Mouse (Mus musculus): Measurements from ENCODE around the gene Il4. TPM values are rescaled to one million over a fixed set of nuclear protein-coding genes. Genes with fewer than 3 reads are reported as not detected.

Gene Il4
- polyA plus RNA-seq, 1 experiment from 2014 or later = 0.53 TPM

DNA sequence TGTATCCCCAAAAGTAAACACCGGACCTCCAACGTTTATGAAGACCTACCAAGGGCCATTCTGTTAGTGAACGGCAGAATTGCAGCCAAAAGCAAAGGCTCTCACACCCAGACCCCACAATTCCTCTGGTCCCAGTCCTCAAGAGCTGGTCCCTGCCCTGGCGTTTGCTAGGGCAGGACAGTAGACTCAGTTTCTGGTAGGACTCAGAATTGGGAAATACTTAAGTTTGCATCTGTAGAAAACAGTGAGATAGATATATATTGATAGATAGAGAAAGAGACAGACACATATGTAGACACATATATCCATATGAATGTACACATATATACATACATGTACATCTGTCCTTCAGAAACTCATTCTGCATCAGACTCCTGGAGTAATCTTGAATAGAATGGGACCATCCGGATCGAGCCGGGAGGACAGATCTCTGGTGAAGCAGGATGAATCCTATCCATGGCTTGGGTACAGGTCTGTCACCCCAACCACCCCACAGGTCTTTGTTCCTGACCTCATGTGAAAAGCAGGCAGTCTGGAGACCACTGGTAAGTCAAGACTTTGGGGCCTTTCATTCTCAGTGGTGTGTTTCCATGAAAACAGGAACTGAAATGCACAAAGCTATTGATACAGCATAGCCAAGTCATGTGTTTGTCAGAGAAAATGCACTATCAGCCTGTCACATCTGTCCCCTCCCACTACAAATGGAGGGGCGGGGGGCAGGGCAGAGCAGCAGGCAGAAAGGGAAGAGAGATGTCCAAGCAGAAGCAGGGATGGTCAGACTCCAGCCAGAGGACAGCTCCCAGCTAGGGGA is 1.5 kb downstream of the Il4 start:
- Histone ChIP-seq H3K4me3 (ENCODE audit: inconsistent target) (no peak overlapping the region), H3K79me2 (ENCODE audit: inconsistent target) (no peaks in the 10 kb centered on the region), H3K36me3 (ENCODE audit: inconsistent target) (no peaks in the 10 kb centered on the region), H3K27ac (no peak overlapping the region)
- WGBS (ENCODE audit: missing documents) = 62% methylated on average over 8 of the region's 8 CpGs

DNA sequence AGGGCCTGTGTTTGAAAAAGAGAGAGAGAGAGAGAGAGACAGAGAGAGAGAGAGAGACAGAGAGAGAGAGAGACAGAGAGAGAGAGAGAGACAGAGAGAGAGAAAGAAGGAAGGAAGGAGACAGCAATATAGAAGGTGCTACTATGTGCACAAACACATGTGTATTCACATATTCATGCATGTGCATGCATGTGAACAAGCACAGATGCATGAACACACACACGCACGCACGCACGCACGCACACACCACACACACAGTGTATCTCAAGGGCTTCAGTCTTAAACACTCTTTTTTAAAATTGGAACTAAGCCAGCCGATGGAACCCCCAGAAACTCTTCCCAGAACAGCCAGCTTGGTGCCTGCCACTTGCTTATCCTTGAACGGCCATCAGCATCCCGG is 2.9 kb downstream of the Il4 start:
- WGBS (ENCODE audit: missing documents) = 95% methylated on average over 8 of the region's 8 CpGs
- no peaks in the 10 kb centered on the region for H3K36me3 ChIP-seq (ENCODE audit: inconsistent target)
- H3K4me3 ChIP-seq (ENCODE audit: inconsistent target) = no peak overlapping the region
- H3K79me2 ChIP-seq (ENCODE audit: inconsistent target) = no peaks in the 10 kb centered on the region
- H3K27ac ChIP-seq = no peak overlapping the region

DNA sequence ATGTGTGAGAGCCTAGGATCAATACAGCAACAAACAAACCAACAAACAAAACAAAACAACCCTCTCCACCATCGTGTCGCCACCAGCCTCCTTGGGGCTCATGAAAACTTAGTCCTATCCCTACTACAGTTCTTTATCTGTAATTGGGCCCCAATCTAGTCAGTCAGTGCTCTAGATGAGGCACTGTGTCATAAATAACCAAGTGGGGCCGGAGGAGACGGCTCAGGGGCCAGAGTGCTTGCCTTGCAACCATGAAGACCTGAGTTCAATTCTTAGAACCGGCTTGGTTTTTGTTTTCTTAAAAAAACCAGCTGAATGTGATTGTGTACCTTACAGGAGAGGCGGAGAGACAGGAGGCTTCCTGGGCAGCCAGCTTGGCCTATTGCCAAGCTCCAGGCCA is 3.3 kb downstream of the Il4 start:
- no peak overlapping the region for H3K4me3 ChIP-seq (ENCODE audit: inconsistent target)
- no peaks in the 10 kb centered on the region for H3K79me2 ChIP-seq (ENCODE audit: inconsistent target)
- H3K36me3 ChIP-seq (ENCODE audit: inconsistent target) = no peaks in the 10 kb centered on the region
- H3K27ac ChIP-seq = no peak overlapping the region
- 83% methylated on average over 6 of the region's 6 CpGs for WGBS (ENCODE audit: missing documents)

DNA sequence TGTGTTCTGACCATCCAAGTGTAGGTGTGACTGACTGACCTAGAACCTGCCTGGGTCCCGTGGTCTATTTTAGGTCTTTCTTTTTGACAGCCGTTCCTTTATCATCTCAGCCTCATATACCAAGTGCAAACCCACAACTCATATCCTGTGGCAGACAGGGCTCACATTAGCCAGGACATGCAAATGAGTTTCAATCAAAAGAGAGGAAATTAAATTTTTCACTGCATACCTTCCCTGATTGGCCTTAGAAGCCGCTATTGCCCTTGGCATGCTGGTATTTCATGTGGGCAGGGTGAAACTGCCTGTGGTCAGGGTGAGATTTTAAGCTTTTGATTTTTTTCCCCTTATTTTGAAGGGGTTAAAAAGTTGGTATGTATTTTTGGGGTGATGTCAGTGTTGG is 8.8 kb downstream of the Il4 start:
- 19% methylated on average over 3 of the region's 3 CpGs for WGBS (ENCODE audit: missing documents)
- H3K79me2 ChIP-seq (ENCODE audit: inconsistent target) = no peaks in the 10 kb centered on the region
- H3K36me3 ChIP-seq (ENCODE audit: inconsistent target) = no peaks in the 10 kb centered on the region
- H3K4me3 ChIP-seq (ENCODE audit: inconsistent target) = no peak overlapping the region
- H3K27ac ChIP-seq = no peak overlapping the region

DNA sequence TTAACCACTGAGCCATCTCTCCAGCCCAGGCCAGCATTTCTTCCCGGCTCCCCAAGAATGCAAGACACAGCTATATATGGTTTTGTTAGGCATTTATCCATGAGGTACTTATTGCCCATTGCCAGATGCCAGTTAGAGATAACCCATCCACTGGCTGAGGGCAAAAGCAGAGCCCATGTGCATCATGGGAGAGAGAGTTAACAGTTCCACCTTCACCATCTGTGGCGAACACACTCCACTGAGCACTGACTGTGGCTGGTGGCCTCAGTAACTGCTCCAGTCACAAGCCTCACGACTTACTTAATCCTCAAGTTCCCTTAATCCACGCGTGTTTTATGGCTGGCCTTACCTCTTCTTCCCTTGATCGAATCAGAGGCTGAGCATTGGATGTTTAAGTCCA is 9.2 kb downstream of the Il4 start:
- no peaks in the 10 kb centered on the region for H3K79me2 ChIP-seq (ENCODE audit: inconsistent target)
- no peaks in the 10 kb centered on the region for H3K36me3 ChIP-seq (ENCODE audit: inconsistent target)
- WGBS (ENCODE audit: missing documents) = 41% methylated on average over 6 of the region's 6 CpGs
- no peak overlapping the region for H3K27ac ChIP-seq
- no peak overlapping the region for H3K4me3 ChIP-seq (ENCODE audit: inconsistent target)

DNA sequence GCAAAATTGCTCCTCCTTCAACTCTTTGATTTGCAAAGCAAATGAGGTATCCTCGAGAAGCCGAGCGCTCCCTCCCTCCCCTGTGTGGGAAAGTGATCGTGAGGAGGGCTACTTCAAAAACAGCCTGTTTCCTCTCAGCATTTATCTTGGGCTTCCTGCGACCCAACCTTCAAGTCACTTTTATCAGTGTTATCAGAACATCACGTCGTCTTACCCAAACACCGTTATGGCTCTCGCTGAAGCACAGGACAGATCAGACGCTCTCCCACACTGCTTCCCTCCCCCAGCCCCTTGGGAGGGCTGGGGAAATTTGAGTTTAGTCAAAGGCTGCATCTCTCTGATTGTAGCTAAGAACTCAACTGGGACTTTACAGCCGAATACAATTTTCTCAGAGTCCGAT is 12.9 kb downstream of the Il4 start:
- Histone ChIP-seq H3K36me3 (ENCODE audit: inconsistent target) (peaks cover 9% of the 10 kb centered on the region; the same call in 1 of the 2 replicates), H3K27ac (no peak overlapping the region), H3K4me3 (ENCODE audit: inconsistent target) (no peak overlapping the region), H3K79me2 (ENCODE audit: inconsistent target) (no peaks in the 10 kb centered on the region)
- 18% methylated on average over 12 of the region's 12 CpGs for WGBS (ENCODE audit: missing documents)

DNA sequence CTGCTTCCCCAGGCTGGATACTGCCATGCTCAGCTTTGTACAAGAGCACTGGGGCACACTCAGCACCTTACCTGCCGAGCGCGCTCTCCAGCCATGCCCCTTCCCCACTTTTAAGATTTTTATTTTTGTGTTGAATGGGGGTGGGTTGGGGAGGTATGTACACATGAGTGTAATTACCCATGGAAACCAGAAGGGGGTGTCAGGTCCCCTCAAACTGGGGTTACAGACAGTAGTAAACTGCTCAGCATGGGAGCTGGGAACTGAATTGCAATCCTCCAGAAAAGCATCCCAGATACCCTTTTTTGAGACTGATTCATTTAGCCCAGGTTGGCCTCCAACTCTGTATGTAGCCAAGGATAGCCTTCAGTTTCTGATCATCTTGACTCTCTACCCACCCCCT is 13.5 kb downstream of the Il4 start:
- H3K27ac ChIP-seq = no peak overlapping the region

DNA sequence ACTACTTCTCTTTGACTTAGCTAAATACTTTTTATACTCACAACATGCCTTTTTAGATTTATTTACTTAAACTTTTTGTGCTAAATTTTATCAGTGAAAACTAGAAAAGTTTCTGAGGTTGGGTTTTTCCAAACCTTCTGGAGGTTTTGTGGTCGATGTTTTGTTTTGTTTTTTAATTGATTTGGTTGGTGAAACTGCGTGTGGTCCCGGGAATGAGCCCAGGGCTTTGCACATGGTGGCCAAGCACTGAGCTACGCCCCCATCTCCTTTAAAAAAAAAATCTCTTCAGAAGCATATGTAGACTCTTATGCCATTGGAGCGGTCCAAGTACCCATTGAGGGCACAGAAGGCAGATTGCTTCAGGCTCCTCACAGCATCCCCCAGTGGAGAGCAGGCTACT is 27.4 kb downstream of the Il4 start:
- WGBS (ENCODE audit: missing documents) = 90% methylated on average over 5 of the region's 5 CpGs
- Histone ChIP-seq H3K36me3 (ENCODE audit: inconsistent target) (peaks cover 58% of the 10 kb centered on the region), H3K27ac (no peak overlapping the region), H3K4me3 (ENCODE audit: inconsistent target) (no peak overlapping the region), H3K79me2 (ENCODE audit: inconsistent target) (no peaks in the 10 kb centered on the region)

More for the DNA sequence above, 13.5 kb downstream of the Il4 start:
- Histone ChIP-seq H3K36me3 (ENCODE audit: inconsistent target) (peaks cover 13% of the 10 kb centered on the region; the same call in 1 of the 2 replicates), H3K4me3 (ENCODE audit: inconsistent target) (no peak overlapping the region), H3K79me2 (ENCODE audit: inconsistent target) (no peaks in the 10 kb centered on the region)
- WGBS (ENCODE audit: missing documents) = 100% methylated on average over 3 of the region's 3 CpGs

DNA sequence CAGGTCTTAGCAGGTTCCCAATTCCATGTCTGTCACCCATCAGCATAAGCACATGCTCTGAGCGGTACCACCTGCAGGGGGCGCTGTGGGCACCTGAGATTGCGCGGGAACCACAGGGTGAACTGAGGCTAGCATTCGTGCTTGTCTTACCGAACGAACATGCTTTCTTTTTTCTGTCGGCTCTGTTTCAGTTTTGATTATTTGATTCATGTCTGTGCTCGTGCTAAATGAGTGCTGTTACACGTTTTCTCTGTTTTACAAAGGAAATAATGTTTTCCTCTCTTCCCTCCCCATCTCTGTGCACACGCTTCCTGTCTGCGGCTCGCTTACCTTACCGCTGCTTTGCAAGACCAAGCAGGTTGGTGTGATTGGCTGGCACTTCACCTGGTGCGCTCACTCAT is 28.1 kb downstream of the Il4 start:
- peaks cover 58% of the 10 kb centered on the region for H3K36me3 ChIP-seq (ENCODE audit: inconsistent target)
- H3K79me2 ChIP-seq (ENCODE audit: inconsistent target) = no peaks in the 10 kb centered on the region
- no peak overlapping the region for H3K4me3 ChIP-seq (ENCODE audit: inconsistent target)
- H3K27ac ChIP-seq = no peak overlapping the region
- 20% methylated on average over 15 of the region's 15 CpGs for WGBS (ENCODE audit: missing documents)

DNA sequence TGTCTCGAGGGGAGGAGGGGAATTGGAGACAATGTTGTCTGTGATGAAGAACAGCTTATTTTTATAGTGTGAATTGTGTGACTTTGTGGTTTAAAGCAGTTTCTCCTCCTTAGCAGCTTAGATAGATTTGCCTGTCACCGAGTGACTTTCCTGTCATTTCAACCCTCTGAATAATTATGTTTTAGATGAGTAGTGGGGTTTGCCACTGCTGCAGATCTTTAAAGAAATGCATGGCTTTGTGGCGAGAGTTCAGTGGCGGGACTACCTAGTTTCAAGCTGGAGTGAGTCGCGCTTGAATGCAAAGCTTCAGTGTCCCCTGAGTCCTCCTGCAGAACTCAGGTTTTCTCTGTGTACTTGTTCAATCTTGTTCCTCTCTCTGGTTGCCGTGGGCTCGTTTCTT is 30.2 kb downstream of the Il4 start:
- Histone ChIP-seq H3K79me2 (ENCODE audit: inconsistent target) (no peaks in the 10 kb centered on the region), H3K4me3 (ENCODE audit: inconsistent target) (no peak overlapping the region), H3K27ac (no peak overlapping the region), H3K36me3 (ENCODE audit: inconsistent target) (peaks cover 61% of the 10 kb centered on the region)
- 87% methylated on average over 8 of the region's 8 CpGs for WGBS (ENCODE audit: missing documents)

DNA sequence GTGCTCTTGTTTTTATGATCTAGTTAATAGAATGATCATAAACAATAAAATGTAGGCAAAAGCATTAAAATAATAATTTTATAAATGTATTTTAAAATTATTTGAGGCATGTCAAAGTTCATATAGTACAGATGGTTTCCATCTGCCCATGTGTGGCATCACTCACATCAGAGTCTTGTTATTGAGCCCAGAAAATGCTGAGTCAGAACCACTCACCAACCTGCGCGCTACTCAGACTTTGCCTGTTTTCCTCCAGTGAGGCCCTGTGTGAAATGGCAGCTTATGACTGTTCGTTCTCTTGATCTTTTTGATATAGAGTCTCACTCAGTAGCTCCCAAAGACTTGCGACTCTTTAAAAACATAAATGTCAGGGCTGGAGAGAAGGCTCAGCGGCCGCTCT is 33.0 kb downstream of the Il4 start:
- no peak overlapping the region for H3K4me3 ChIP-seq (ENCODE audit: inconsistent target)
- WGBS (ENCODE audit: missing documents) = 96% methylated on average over 6 of the region's 6 CpGs
- no peaks in the 10 kb centered on the region for H3K79me2 ChIP-seq (ENCODE audit: inconsistent target)
- no peak overlapping the region for H3K27ac ChIP-seq
- peaks cover 68% of the 10 kb centered on the region for H3K36me3 ChIP-seq (ENCODE audit: inconsistent target)

DNA sequence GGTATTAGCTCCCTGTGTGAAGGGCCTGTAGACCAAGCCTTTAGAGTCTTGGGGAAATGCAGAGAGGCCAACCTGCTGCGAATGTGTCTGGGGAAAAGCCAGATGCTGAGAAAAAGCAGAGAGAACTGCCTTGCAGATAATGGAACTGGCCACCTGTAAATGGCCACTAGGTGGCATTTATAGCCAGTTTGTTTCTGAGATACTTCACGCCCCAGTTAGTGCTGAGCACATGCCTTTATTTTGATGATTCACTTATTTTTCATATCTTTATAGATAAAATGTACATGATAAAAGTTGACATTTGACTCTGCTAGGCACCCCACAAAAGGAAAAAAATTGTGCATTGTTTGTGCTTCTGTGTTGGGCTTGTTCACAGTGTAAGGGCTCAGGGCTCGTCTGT is 33.6 kb downstream of the Il4 start:
- H3K4me3 ChIP-seq (ENCODE audit: inconsistent target) = no peak overlapping the region
- 71% methylated on average over 3 of the region's 3 CpGs for WGBS (ENCODE audit: missing documents)
- H3K36me3 ChIP-seq (ENCODE audit: inconsistent target) = peaks cover 74% of the 10 kb centered on the region
- no peak overlapping the region for H3K27ac ChIP-seq
- H3K79me2 ChIP-seq (ENCODE audit: inconsistent target) = no peaks in the 10 kb centered on the region

DNA sequence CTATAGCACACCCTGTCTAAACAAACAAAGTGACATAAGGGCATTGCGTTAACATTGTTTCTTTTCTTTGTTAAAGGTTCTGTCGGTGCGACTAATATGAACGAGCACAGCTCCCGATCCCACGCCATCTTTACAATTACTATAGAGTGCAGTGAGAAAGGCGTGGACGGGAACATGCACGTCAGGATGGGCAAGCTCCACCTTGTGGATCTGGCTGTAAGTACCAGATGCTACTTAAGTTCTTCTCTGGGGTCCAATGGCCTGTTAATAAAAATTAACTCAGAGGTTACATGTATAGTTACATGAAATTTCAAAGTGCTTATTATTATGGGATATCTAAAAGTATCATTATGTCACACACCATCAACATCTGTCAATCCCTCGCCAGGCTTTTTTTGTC is 35.3 kb downstream of the Il4 start:
- WGBS (ENCODE audit: missing documents) = 90% methylated on average over 10 of the region's 10 CpGs
- Histone ChIP-seq H3K79me2 (ENCODE audit: inconsistent target) (no peaks in the 10 kb centered on the region), H3K4me3 (ENCODE audit: inconsistent target) (no peak overlapping the region), H3K36me3 (ENCODE audit: inconsistent target) (peaks cover 81% of the 10 kb centered on the region), H3K27ac (no peak overlapping the region)

DNA sequence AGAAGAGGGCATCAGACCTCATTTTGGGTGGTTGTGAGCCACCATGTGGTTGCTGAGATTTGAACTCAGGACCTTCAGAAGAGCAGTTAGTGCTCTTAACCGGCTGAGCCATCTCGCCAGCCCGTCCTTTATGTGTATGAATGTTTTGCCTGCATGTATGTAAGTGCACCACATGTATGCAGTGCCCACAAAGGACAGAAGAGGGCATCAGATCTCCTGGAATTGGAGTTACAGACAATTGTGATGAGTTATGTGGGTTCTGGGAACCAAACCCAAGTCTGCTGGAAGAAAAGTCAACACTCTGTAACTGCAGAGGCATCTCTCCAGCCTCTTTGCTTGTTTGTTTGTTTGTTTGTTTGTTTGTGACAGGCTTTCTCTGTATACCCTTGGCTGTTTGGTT is 37.9 kb downstream of the Il4 start:
- Histone ChIP-seq H3K79me2 (ENCODE audit: inconsistent target) (no peaks in the 10 kb centered on the region), H3K4me3 (ENCODE audit: inconsistent target) (no peak overlapping the region), H3K36me3 (ENCODE audit: inconsistent target) (peaks cover 74% of the 10 kb centered on the region), H3K27ac (no peak overlapping the region)
- WGBS (ENCODE audit: missing documents) = 91% methylated on average over 3 of the region's 3 CpGs

DNA sequence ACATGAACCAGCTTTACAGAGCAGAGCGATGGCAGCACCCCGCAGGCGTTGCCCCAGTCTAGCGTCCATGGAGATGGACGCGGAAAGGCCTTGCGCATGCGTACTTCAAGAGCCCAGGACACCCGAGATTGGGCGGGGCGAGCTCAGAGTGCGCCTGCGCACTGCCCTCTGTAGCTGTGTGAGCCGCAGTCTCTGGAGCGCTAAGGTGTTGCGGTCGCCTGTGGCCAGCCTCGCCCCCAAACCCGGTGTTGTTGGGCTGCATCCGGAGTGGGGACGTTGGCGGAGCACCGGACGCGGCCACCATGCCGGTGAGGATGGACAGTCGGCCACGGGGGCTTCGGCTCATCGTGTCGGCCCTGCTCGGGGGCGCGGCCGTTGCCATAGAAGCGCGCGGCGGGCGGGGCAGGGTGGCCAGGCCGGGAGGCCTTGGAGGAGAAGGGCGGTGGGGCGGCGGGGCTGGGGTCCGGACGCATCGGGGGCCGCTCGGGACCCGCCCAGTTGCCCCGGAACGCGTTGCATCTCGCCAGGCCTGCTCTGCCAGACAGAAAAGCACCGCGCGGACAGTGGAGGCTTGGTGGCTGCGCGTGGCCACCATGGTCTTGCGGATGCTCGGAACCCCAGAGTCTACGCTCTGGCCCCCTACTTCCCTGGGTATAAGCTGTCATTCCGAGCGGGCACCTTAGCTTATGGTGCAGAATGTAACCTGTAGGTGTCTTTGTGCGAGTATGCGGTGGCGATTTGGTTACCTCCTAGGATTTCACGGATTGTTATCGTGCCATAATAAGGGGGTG is 51.0 kb downstream of the Il4 start, which contains the start of gene Kif3a:
Kif3a (plus strand) TSS at position 156 of the 791 bp plus-strand sequence.
- Histone ChIP-seq H3K79me2 (ENCODE audit: inconsistent target) (peaks cover 44% of the 10 kb centered on the region; the same call in 1 of the 2 replicates), H3K36me3 (ENCODE audit: inconsistent target) (peaks cover 8% of the 10 kb centered on the region; the same call in 1 of the 2 replicates), H3K4me3 (ENCODE audit: inconsistent target) (peak within 1 kb of the TSS; percentile 52), H3K27ac (peak within 1 kb of the TSS; percentile 51)
- 3% methylated on average over 59 of the region's 69 CpGs for WGBS (ENCODE audit: missing documents)
